25 mouse cellular contexts compared by ENCODE assay signal in the genomic region with DNA sequence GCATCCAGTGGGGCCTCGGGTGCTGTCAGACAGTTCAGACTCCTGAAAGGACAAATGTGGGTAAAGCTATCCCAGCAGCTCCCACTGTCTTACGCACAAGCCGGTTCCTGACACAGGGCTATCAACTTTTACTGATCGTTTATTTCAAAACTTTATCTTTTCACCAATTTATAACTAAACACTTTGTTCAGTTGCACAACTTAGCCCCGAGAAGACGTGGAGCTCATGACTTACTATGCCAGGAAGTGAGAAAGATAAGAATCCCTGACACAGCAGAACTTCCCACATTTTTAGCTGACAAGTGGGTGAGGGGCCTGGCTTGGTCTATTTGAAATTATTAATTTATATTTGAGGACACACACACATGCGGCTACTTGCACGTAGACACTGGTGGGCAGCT. TPM values are rescaled to one million over a fixed set of nuclear protein-coding genes. Genes with fewer than 3 reads are reported as not detected.
DNase-seq lines count a peak whose midpoint lies in the region; ATAC-seq and TF ChIP-seq lines count a peak whose summit lies in the region.
"Had no signal": no experiment of that assay in that cellular context is flagged by ENCODE, and none has a peak within 500 bp of the region (broad histone marks: within the 10 kb centered on the region; RNA-seq: fewer than 3 reads in every experiment).

No protein-coding gene starts in this region.

- no peaks in the 10 kb centered on the region for H3K9me3 ChIP-seq in lung, embryonic 15.5 days
- H3K9me3 ChIP-seq in ES-E14 (ENCODE audit: control insufficient read depth, insufficient read depth, low read depth, low read length) = no peaks in the 10 kb centered on the region
- no peaks in the 10 kb centered on the region for H3K9me3 ChIP-seq in megakaryocyte, embryonic 14.5 days
- H3K9me3 ChIP-seq: embryonic facial prominence, embryonic 15.5 days; neural tube, embryonic 15.5 days; stomach, embryonic 15.5 days had no signal

- H3K27me3 ChIP-seq in lung, embryonic 15.5 days = no peaks in the 10 kb centered on the region
- H3K27me3 ChIP-seq in megakaryocyte, embryonic 14.5 days (replicated peaks) = no peaks in the 10 kb centered on the region
- H3K27me3 ChIP-seq: embryonic facial prominence, embryonic 15.5 days; stomach, embryonic 15.5 days had no signal

- H3K4me1 ChIP-seq in lung, embryonic 15.5 days = peaks cover 14% of the 10 kb centered on the region
- peaks cover 6 to 18% of the 10 kb centered on the region in 2 experiments for H3K4me1 ChIP-seq in ES-E14 (ENCODE audit: control insufficient read depth in 2 of 2, insufficient read depth in 2 of 2, low read length in 2 of 2, poor library complexity in 1 of 2)
- H3K4me1 ChIP-seq in megakaryocyte, embryonic 14.5 days = peaks cover 35% of the 10 kb centered on the region
- H3K4me1 ChIP-seq: stomach, embryonic 15.5 days had no signal

- WGBS in lung, embryonic 15.5 days = 39% methylated on average over 8 of the region's 8 CpGs

- in situ Hi-C loops in ES-E14 (cut with MboI; ENCODE audit: low sequenced_read_pairs in 2 of 2, unreplicated experiment in 2 of 2) = no loop called here

- no peaks in the 10 kb centered on the region for H3K36me3 ChIP-seq in lung, embryonic 15.5 days
- no peaks in the 10 kb centered on the region for H3K36me3 ChIP-seq in ES-E14 (ENCODE audit: control insufficient read depth, insufficient read depth, low read length, poor library complexity, severe bottlenecking)
- H3K36me3 ChIP-seq in megakaryocyte, embryonic 14.5 days (replicated peaks; ENCODE audit: low read length) = no peaks in the 10 kb centered on the region
- H3K36me3 ChIP-seq: embryonic facial prominence, embryonic 15.5 days; neural tube, embryonic 15.5 days; stomach, embryonic 15.5 days had no signal

- peak; percentile 6; the same call in 1 of the 2 replicates for ATAC-seq in lung, embryonic 15.5 days (ENCODE audit: borderline replicate concordance, extremely low read depth, low FRiP score, low TSS enrichment)
- peak; percentile 40; the same call in 1 of the 2 replicates for ATAC-seq in common myeloid progenitor, adult 5-6 weeks (replicated peaks; ENCODE audit: low read depth, poor library complexity, severe bottlenecking)
- ATAC-seq: forebrain, embryonic 14.5 days; hindbrain, postnatal 0 days had no signal

- no peak overlapping the region for H3K4me2 ChIP-seq in lung, embryonic 15.5 days
- H3K4me2 ChIP-seq: embryonic facial prominence, embryonic 15.5 days; heart, embryonic 11.5 days; midbrain, embryonic 11.5 days; neural tube, embryonic 15.5 days; stomach, embryonic 15.5 days had no signal

- DNase-seq in lung, postnatal 4 days = no peak
- DNase-seq in ES-E14 (ENCODE audit: low read depth, low spot score) = no peak
- no peak for DNase-seq in spleen, adult 18-20 months
- no peak for DNase-seq in left cerebral cortex, adult 18-20 months (ENCODE audit: low spot score in 2 of 2)
- DNase-seq: adrenal gland, adult 8-10 months; cerebellum, adult 2 months; heart, adult 11 months; heart, postnatal 14 days; kidney, adult 8-10 months; kidney, postnatal 10 days; right cerebral cortex, adult 18-20 months; right cerebral cortex, postnatal 4 days; thymus, adult 18-20 months; thymus, postnatal 36 days had no signal

- no peak overlapping the region for H3K9ac ChIP-seq in lung, embryonic 15.5 days
- H3K9ac ChIP-seq in ES-E14 (ENCODE audit: insufficient read depth, low read depth, low read length, poor library complexity, severe bottlenecking) = no peak overlapping the region
- H3K9ac ChIP-seq: embryonic facial prominence, embryonic 15.5 days; liver, embryonic 14.5 days; neural tube, embryonic 15.5 days; stomach, embryonic 15.5 days had no signal

- no peak overlapping the region for H3K4me3 ChIP-seq in lung, embryonic 15.5 days
- H3K4me3 ChIP-seq in ES-E14 (ENCODE audit: insufficient read depth in 1 of 2, low read depth in 1 of 2, low read length in 2 of 2, poor library complexity in 1 of 2, severe bottlenecking in 1 of 2) = no peak overlapping the region
- H3K4me3 ChIP-seq in megakaryocyte, embryonic 14.5 days (replicated peaks) = peak overlapping the region; percentile 38
- H3K4me3 ChIP-seq: embryonic facial prominence, embryonic 15.5 days; neural tube, embryonic 15.5 days; stomach, embryonic 15.5 days had no signal

- no peak overlapping the region for H3K27ac ChIP-seq in lung, embryonic 15.5 days
- peak overlapping the region; percentile 57; the same call in 1 of the 2 replicates for H3K27ac ChIP-seq in ES-E14 (ENCODE audit: insufficient read depth, low read depth, low read length, poor library complexity, severe bottlenecking)
- H3K27ac ChIP-seq: embryonic facial prominence, embryonic 15.5 days; hindbrain, postnatal 0 days; liver, embryonic 14.5 days; neural tube, embryonic 15.5 days; stomach, embryonic 15.5 days had no signal

TF ChIP-seq in ES-E14, 5 proteins besides CTCF, POLR2A, EP300 and RAD21:
- 0 out of 2 replicates have a peak, but pooled peaks have one; percentile 3 for TF ChIP-seq MAFK (IDR thresholded peaks at IDR 0.05; ENCODE audit: insufficient read depth, low read depth, low read length)
- no peak for TF ChIP-seq CHD2 (IDR thresholded peaks at IDR 0.05; ENCODE audit: low read depth, low read length)

RNA-seq across cellular contexts. Expression of a gene that starts 4.2 kb away (rescaled TPM):
- 153 and 159 TPM in 2 replicates for polyA plus RNA-seq in lung, embryonic 15.5 days (2015; fragmentation: Nextera tagmentation; extraction: Ambion mirVana)
- total RNA-seq in ES-E14 (2012; rRNA removed) = 106 and 148 TPM in 2 replicates
- total RNA-seq in common myeloid progenitor, adult 5-6 weeks (2017) = 31.3 and 36.8 TPM in 2 replicates
- 20.4 and 57.9 TPM in 2 replicates for polyA plus RNA-seq in megakaryocyte, embryonic 14.5 days (2012; ENCODE audit: insufficient read depth, low replicate concordance)
- total RNA-seq in left cerebral cortex, adult 18-20 months (2021) = 1 to 10 TPM; 5.7 to 6.6 TPM

RNA-seq across cellular contexts. Expression of a gene that starts 6.2 kb away (rescaled TPM):
- polyA plus RNA-seq in lung, embryonic 15.5 days (2015; fragmentation: Nextera tagmentation; extraction: Ambion mirVana) = 42.6 and 47.7 TPM in 2 replicates
- total RNA-seq in ES-E14 (2012; rRNA removed) = 36.0 and 44.6 TPM in 2 replicates
- 29.5 and 30.6 TPM in 2 replicates for total RNA-seq in common myeloid progenitor, adult 5-6 weeks (2017)
- polyA plus RNA-seq in megakaryocyte, embryonic 14.5 days (2012; ENCODE audit: insufficient read depth, low replicate concordance) = 12.5 and 16.4 TPM in 2 replicates
- total RNA-seq in left cerebral cortex, adult 18-20 months (2021) = 10 to 100 TPM; 23.3 to 25.5 TPM

RNA-seq across cellular contexts. Expression of a gene that starts 6.2 kb away (rescaled TPM):
- polyA plus RNA-seq in lung, embryonic 15.5 days (2015; fragmentation: Nextera tagmentation; extraction: Ambion mirVana) = 9.5 and 10.1 TPM in 2 replicates
- total RNA-seq in ES-E14 (2012; rRNA removed) = 37.3 and 47.1 TPM in 2 replicates
- total RNA-seq in common myeloid progenitor, adult 5-6 weeks (2017) = 4.7 and 6.4 TPM in 2 replicates
- polyA plus RNA-seq in megakaryocyte, embryonic 14.5 days (2012; ENCODE audit: insufficient read depth, low replicate concordance) = 1.2 and 2.1 TPM in 2 replicates
- 10 to 100 TPM; 12.9 to 13.4 TPM for total RNA-seq in left cerebral cortex, adult 18-20 months (2021)
